7 mouse cellular contexts compared by ENCODE assay signal in genomic region chr7:45017242-45018061, GRCm38 (mm10). TPM values are rescaled to one million over a fixed set of nuclear protein-coding genes. Genes with fewer than 3 reads are reported as not detected.
A peak's percentile ranks its signal among the peaks of the same experiment; 100 is the strongest.
DNase-seq lines count a peak whose midpoint lies in the region; ATAC-seq lines count a peak whose summit lies in the region.

Gene Rras, plus strand, starts transcription at chr7:45017961.

- peak within 1 kb of the TSS; percentile 88 for H3K4me2 ChIP-seq in embryonic facial prominence, embryonic 11.5 days (ENCODE audit: low read depth, low read length)
- peak within 1 kb of the TSS; percentile 76 for H3K4me2 ChIP-seq in midbrain, embryonic 13.5 days (replicated peaks)

- DNase-seq in adrenal gland, postnatal 10 days, result peak; percentile 92
- DNase-seq in embryonic facial prominence, embryonic 11.5 days (ENCODE audit: low spot score), result peak; percentile 97
- peak; percentile 99 for DNase-seq in kidney, adult 11 months
- DNase-seq in limb, embryonic 10.5 days (ENCODE audit: low spot score), result peak; percentile 83
- DNase-seq in spleen, adult 12 weeks (ENCODE audit: low spot score), result peak; percentile 85

- H3K27me3 ChIP-seq in embryonic facial prominence, embryonic 11.5 days (ENCODE audit: control insufficient read depth, insufficient read depth, low read length), result no peaks in the 10 kb centered on the region
- H3K27me3 ChIP-seq in limb, embryonic 10.5 days (ENCODE audit: low read depth, poor library complexity, severe bottlenecking), result peaks cover 5% of the 10 kb centered on the region; the same call in 1 of the 2 replicates
- H3K27me3 ChIP-seq in midbrain, embryonic 13.5 days, result peaks cover 7% of the 10 kb centered on the region; the same call in 1 of the 2 replicates

- no peaks in the 10 kb centered on the region for H3K9me3 ChIP-seq in embryonic facial prominence, embryonic 11.5 days (replicated peaks; ENCODE audit: control insufficient read depth, low read length)
- H3K9me3 ChIP-seq in limb, embryonic 10.5 days (replicated peaks), result no peaks in the 10 kb centered on the region
- H3K9me3 ChIP-seq in midbrain, embryonic 13.5 days, result no peaks in the 10 kb centered on the region

- H3K36me3 ChIP-seq in embryonic facial prominence, embryonic 11.5 days (replicated peaks; ENCODE audit: control insufficient read depth, insufficient read depth, low read depth, low read length), result no peaks in the 10 kb centered on the region; the same call in 1 of the 2 replicates
- H3K36me3 ChIP-seq in limb, embryonic 10.5 days, result peaks cover 17% of the 10 kb centered on the region
- peaks cover 16% of the 10 kb centered on the region for H3K36me3 ChIP-seq in midbrain, embryonic 13.5 days

- under 1% methylated on average over 36 of the region's 36 CpGs for WGBS in embryonic facial prominence, embryonic 11.5 days
- under 1% methylated on average over 36 of the region's 36 CpGs for WGBS in limb, embryonic 10.5 days
- 0% methylated on average over 36 of the region's 36 CpGs for WGBS in midbrain, embryonic 13.5 days

- peak within 1 kb of the TSS; percentile 53 for H3K27ac ChIP-seq in embryonic facial prominence, embryonic 11.5 days (replicated peaks; ENCODE audit: low read depth, low read length)
- peak within 1 kb of the TSS; percentile 96 for H3K27ac ChIP-seq in limb, embryonic 10.5 days
- peak within 1 kb of the TSS; percentile 80 for H3K27ac ChIP-seq in midbrain, embryonic 13.5 days

- peak; percentile 89 for ATAC-seq in embryonic facial prominence, embryonic 11.5 days (replicated peaks; ENCODE audit: insufficient number of reproducible peaks, low FRiP score, low TSS enrichment, low read depth)
- peak; percentile 75 for ATAC-seq in granulocyte monocyte progenitor cell, adult 5-6 weeks (replicated peaks; ENCODE audit: poor library complexity, severe bottlenecking)
- peak; percentile 85 for ATAC-seq in midbrain, embryonic 13.5 days

- peaks cover 2% of the 10 kb centered on the region; the same call in 1 of the 2 replicates for H3K4me1 ChIP-seq in embryonic facial prominence, embryonic 11.5 days (ENCODE audit: control insufficient read depth, insufficient read depth, low read length)
- peaks cover 56% of the 10 kb centered on the region for H3K4me1 ChIP-seq in limb, embryonic 10.5 days
- peaks cover 42% of the 10 kb centered on the region for H3K4me1 ChIP-seq in midbrain, embryonic 13.5 days (replicated peaks)

- H3K4me3 ChIP-seq in embryonic facial prominence, embryonic 11.5 days (ENCODE audit: low read depth, low read length), result peak within 1 kb of the TSS; percentile 51
- H3K4me3 ChIP-seq in limb, embryonic 10.5 days, result peak within 1 kb of the TSS; percentile 99
- H3K4me3 ChIP-seq in midbrain, embryonic 13.5 days (replicated peaks), result peak within 1 kb of the TSS; percentile 95

- H3K9ac ChIP-seq in embryonic facial prominence, embryonic 11.5 days (replicated peaks; ENCODE audit: low read length), result peak within 1 kb of the TSS; percentile 69
- H3K9ac ChIP-seq in midbrain, embryonic 13.5 days (replicated peaks), result peak within 1 kb of the TSS; percentile 71

RNA-seq across cellular contexts. Expression of gene Rras, which starts in this region (rescaled TPM):
- 10 to 100 TPM; 57.6 to 60.2 TPM for total RNA-seq in adrenal gland, postnatal 10 days (2021)
- 18.5 and 23.9 TPM in 2 replicates for polyA plus RNA-seq in embryonic facial prominence, embryonic 11.5 days (2014; fragmentation: Nextera tagmentation; extraction: Ambion mirVana)
- total RNA-seq in granulocyte monocyte progenitor cell, adult 5-6 weeks (2014; fragmentation: Nextera tagmentation), result 2.3 and 7.8 TPM in 2 replicates
- total RNA-seq in granulocyte monocyte progenitor cell, adult 5-6 weeks (2017), result 1.0 and 1.4 TPM in 2 replicates
- polyA plus RNA-seq in limb, embryonic 10.5 days (2016; fragmentation: Nextera tagmentation; extraction: Ambion mirVana), result 15.6 and 18.3 TPM in 2 replicates
- polyA plus RNA-seq in midbrain, embryonic 13.5 days (2015; fragmentation: Nextera tagmentation; extraction: Ambion mirVana), result 8.4 and 9.6 TPM in 2 replicates

Comparison
In these comparisons a context has a peak if more than half of its experiments do, and no peak if none do; other contexts are left out.
1. Peak in every context shown above with its lines: DNase-seq, ATAC-seq, H3K4me3 ChIP-seq and H3K27ac ChIP-seq.
2. RNA of gene Rras (total RNA-seq): 57.6 to 60.2 TPM in adrenal gland, postnatal 10 days; 1.0 to 7.8 TPM in granulocyte monocyte progenitor cell, adult 5-6 weeks; every median in the first group is over 4 times any median in the second.